Mouse (Mus musculus): ENCODE data around the gene Gm21992.

Gene Gm21992

GRCm38 (mm10) chr19:4755565-4756192 lies 55.7 kb downstream of the Gm21992 start:
- DNase-seq (ENCODE audit: extremely low read depth, low read depth), result peak; percentile 73

GRCm38 (mm10) chr19:4749975-4750374 lies 61.4 kb downstream of the Gm21992 start:
- DNase-seq (ENCODE audit: extremely low read depth, low read depth), result no peak

- DNase-seq (ENCODE audit: extremely low read depth, low read depth), result no peak
Observed at GRCm38 (mm10) chr19:4748493-4748892, 62.9 kb downstream of the Gm21992 start.

GRCm38 (mm10) chr19:4747631-4748312 lies 63.6 kb downstream of the Gm21992 start:
- no peak for DNase-seq (ENCODE audit: extremely low read depth, low read depth)

GRCm38 (mm10) chr19:4746611-4747010 lies 64.8 kb downstream of the Gm21992 start:
- no peak for DNase-seq (ENCODE audit: extremely low read depth, low read depth)

- DNase-seq (ENCODE audit: extremely low read depth, low read depth), result no peak
Observed at GRCm38 (mm10) chr19:4745681-4746080, 65.7 kb downstream of the Gm21992 start.

GRCm38 (mm10) chr19:4745057-4745456 lies 66.4 kb downstream of the Gm21992 start:
- no peak for DNase-seq (ENCODE audit: extremely low read depth, low read depth)

- DNase-seq (ENCODE audit: extremely low read depth, low read depth), result no peak
Observed at GRCm38 (mm10) chr19:4744026-4744425, 67.4 kb downstream of the Gm21992 start.

- DNase-seq (ENCODE audit: extremely low read depth, low read depth), result no peak
Observed at GRCm38 (mm10) chr19:4743524-4743923, 67.9 kb downstream of the Gm21992 start.

- DNase-seq (ENCODE audit: extremely low read depth, low read depth), result no peak
Observed at GRCm38 (mm10) chr19:4742229-4742628, 69.2 kb downstream of the Gm21992 start.

GRCm38 (mm10) chr19:4741482-4741881 lies 69.9 kb downstream of the Gm21992 start:
- DNase-seq (ENCODE audit: extremely low read depth, low read depth), result no peak

- DNase-seq (ENCODE audit: extremely low read depth, low read depth), result no peak
Observed at GRCm38 (mm10) chr19:4739762-4740161, 71.7 kb downstream of the Gm21992 start.

GRCm38 (mm10) chr19:4739053-4739452 lies 72.4 kb downstream of the Gm21992 start:
- no peak for DNase-seq (ENCODE audit: extremely low read depth, low read depth)

- no peak for DNase-seq (ENCODE audit: extremely low read depth, low read depth)
Observed at GRCm38 (mm10) chr19:4737866-4738265, 73.5 kb downstream of the Gm21992 start.

GRCm38 (mm10) chr19:4733052-4733451 lies 78.4 kb downstream of the Gm21992 start:
- no peak for DNase-seq (ENCODE audit: extremely low read depth, low read depth)

GRCm38 (mm10) chr19:4729186-4729585 lies 82.2 kb downstream of the Gm21992 start:
- no peak for DNase-seq (ENCODE audit: extremely low read depth, low read depth)

- DNase-seq (ENCODE audit: extremely low read depth, low read depth), result no peak
Observed at GRCm38 (mm10) chr19:4720671-4721244, 90.7 kb downstream of the Gm21992 start.

GRCm38 (mm10) chr19:4720112-4720511 lies 91.3 kb downstream of the Gm21992 start:
- no peak for DNase-seq (ENCODE audit: extremely low read depth, low read depth)

- no peak for DNase-seq (ENCODE audit: extremely low read depth, low read depth)
Observed at GRCm38 (mm10) chr19:4719351-4719764, 92.1 kb downstream of the Gm21992 start.

GRCm38 (mm10) chr19:4718716-4719115 lies 92.7 kb downstream of the Gm21992 start:
- DNase-seq (ENCODE audit: extremely low read depth, low read depth), result no peak

- DNase-seq (ENCODE audit: extremely low read depth, low read depth), result no peak
Observed at GRCm38 (mm10) chr19:4717281-4717680, 94.1 kb downstream of the Gm21992 start.

GRCm38 (mm10) chr19:4716756-4717155 lies 94.7 kb downstream of the Gm21992 start:
- DNase-seq (ENCODE audit: extremely low read depth, low read depth), result no peak

GRCm38 (mm10) chr19:4713886-4714285 lies 97.5 kb downstream of the Gm21992 start:
- no peak for DNase-seq (ENCODE audit: extremely low read depth, low read depth)

All from MEL-GATA-1-ER (cell line).